Mouse (Mus musculus): Measurements from ENCODE around the gene Ccdc157. TPM values are rescaled to one million over a fixed set of nuclear protein-coding genes. Genes with fewer than 3 reads are reported as not detected.
A peak's percentile ranks its signal among the peaks of the same experiment; 100 is the strongest.

The Ccdc157 gene
- total and polyA plus RNA-seq, 2 experiments: 4.5 to 9.3 TPM

- H3K36me3 ChIP-seq (ENCODE audit: control insufficient read depth, insufficient read depth, low read length): no peaks in the 10 kb centered on the region
- WGBS: 83% methylated on average over 8 of the region's 8 CpGs
These were observed 36.5 kb upstream of the Ccdc157 start for GRCm38 (mm10) chr11:4196636-4197035.

GRCm38 (mm10) chr11:4195597-4196031 lies 35.5 kb upstream of the Ccdc157 start:
- H3K36me3 ChIP-seq (ENCODE audit: control insufficient read depth, insufficient read depth, low read length): no peaks in the 10 kb centered on the region
- DNase-seq (ENCODE audit: extremely low read depth, low read depth, low spot score): no peak
- H3K9ac ChIP-seq (ENCODE audit: low read depth, low read length): no peak overlapping the region
- TF ChIP-seq POLR2A (IDR thresholded peaks at IDR 0.05; ENCODE audit: extremely low read depth, insufficient read depth, low read length): no peak
- H3K27me3 ChIP-seq (ENCODE audit: control insufficient read depth, insufficient read depth, low read length): no peaks in the 10 kb centered on the region
- H3K4me1 ChIP-seq (ENCODE audit: control insufficient read depth, insufficient read depth, low read length): peaks cover 16% of the 10 kb centered on the region
- WGBS: 77% methylated on average over 3 of the region's 3 CpGs
- peaks cover 48% of the 10 kb centered on the region for H3K79me2 ChIP-seq (ENCODE audit: control insufficient read depth, insufficient read depth, low read length)
- no peak overlapping the region for H3K4me3 ChIP-seq (ENCODE audit: insufficient read depth, low read depth, low read length)
- no peak overlapping the region for H3K27ac ChIP-seq (replicated peaks; ENCODE audit: insufficient read depth, low read depth, low read length)

More at GRCm38 (mm10) chr11:4196636-4197035, 36.5 kb upstream of the Ccdc157 start:
- H3K9ac ChIP-seq (ENCODE audit: low read depth, low read length): no peak overlapping the region
- DNase-seq (ENCODE audit: extremely low read depth, low read depth, low spot score): no peak
- H3K27ac ChIP-seq (replicated peaks; ENCODE audit: insufficient read depth, low read depth, low read length): no peak overlapping the region
- H3K79me2 ChIP-seq (ENCODE audit: control insufficient read depth, insufficient read depth, low read length): peaks cover 48% of the 10 kb centered on the region
- no peaks in the 10 kb centered on the region for H3K27me3 ChIP-seq (ENCODE audit: control insufficient read depth, insufficient read depth, low read length)
- H3K4me1 ChIP-seq (ENCODE audit: control insufficient read depth, insufficient read depth, low read length): peaks cover 8% of the 10 kb centered on the region
- TF ChIP-seq CTCF (IDR thresholded peaks at IDR 0.05; ENCODE audit: low read depth, low read length) (no peak), POLR2A (IDR thresholded peaks at IDR 0.05; ENCODE audit: extremely low read depth, insufficient read depth, low read length) (no peak)
- H3K4me3 ChIP-seq (ENCODE audit: insufficient read depth, low read depth, low read length): no peak overlapping the region

- DNase-seq (ENCODE audit: extremely low read depth, low read depth, low spot score): no peak
- no peaks in the 10 kb centered on the region for H3K36me3 ChIP-seq (ENCODE audit: control insufficient read depth, insufficient read depth, low read length)
- H3K9ac ChIP-seq (ENCODE audit: low read depth, low read length): no peak overlapping the region
- no peak for TF ChIP-seq CTCF (IDR thresholded peaks at IDR 0.05; ENCODE audit: low read depth, low read length)
- no peak for TF ChIP-seq POLR2A (IDR thresholded peaks at IDR 0.05; ENCODE audit: extremely low read depth, insufficient read depth, low read length)
- no peak overlapping the region for H3K27ac ChIP-seq (replicated peaks; ENCODE audit: insufficient read depth, low read depth, low read length)
- no peaks in the 10 kb centered on the region for H3K27me3 ChIP-seq (ENCODE audit: control insufficient read depth, insufficient read depth, low read length)
- no peak overlapping the region for H3K4me3 ChIP-seq (ENCODE audit: insufficient read depth, low read depth, low read length)
- peaks cover 43% of the 10 kb centered on the region for H3K79me2 ChIP-seq (ENCODE audit: control insufficient read depth, insufficient read depth, low read length)
- H3K4me1 ChIP-seq (ENCODE audit: control insufficient read depth, insufficient read depth, low read length): peaks cover 30% of the 10 kb centered on the region
These were observed 33.3 kb upstream of the Ccdc157 start for GRCm38 (mm10) chr11:4193420-4193819.

- no peak for DNase-seq (ENCODE audit: extremely low read depth, low read depth, low spot score)
- H3K4me1 ChIP-seq (ENCODE audit: control insufficient read depth, insufficient read depth, low read length): peaks cover 33% of the 10 kb centered on the region
- TF ChIP-seq POLR2A (IDR thresholded peaks at IDR 0.05; ENCODE audit: extremely low read depth, insufficient read depth, low read length): no peak
These were observed 32.7 kb upstream of the Ccdc157 start for GRCm38 (mm10) chr11:4192757-4193156.

GRCm38 (mm10) chr11:4190677-4191076 lies 30.6 kb upstream of the Ccdc157 start:
- WGBS: 24% methylated on average over 3 of the region's 3 CpGs
- TF ChIP-seq CTCF (IDR thresholded peaks at IDR 0.05; ENCODE audit: low read depth, low read length): no peak
- no peak for TF ChIP-seq POLR2A (IDR thresholded peaks at IDR 0.05; ENCODE audit: extremely low read depth, insufficient read depth, low read length)
- no peak overlapping the region for H3K9ac ChIP-seq (ENCODE audit: low read depth, low read length)
- peaks cover 35% of the 10 kb centered on the region for H3K4me1 ChIP-seq (ENCODE audit: control insufficient read depth, insufficient read depth, low read length)
- H3K4me3 ChIP-seq (ENCODE audit: insufficient read depth, low read depth, low read length): no peak overlapping the region
- DNase-seq (ENCODE audit: extremely low read depth, low read depth, low spot score): peak; percentile 64
- H3K79me2 ChIP-seq (ENCODE audit: control insufficient read depth, insufficient read depth, low read length): peaks cover 54% of the 10 kb centered on the region
- H3K27me3 ChIP-seq (ENCODE audit: control insufficient read depth, insufficient read depth, low read length): no peaks in the 10 kb centered on the region
- H3K27ac ChIP-seq (replicated peaks; ENCODE audit: insufficient read depth, low read depth, low read length): peak overlapping the region; percentile 45
- H3K36me3 ChIP-seq (ENCODE audit: control insufficient read depth, insufficient read depth, low read length): no peaks in the 10 kb centered on the region

More at GRCm38 (mm10) chr11:4192757-4193156, 32.7 kb upstream of the Ccdc157 start:
- H3K79me2 ChIP-seq (ENCODE audit: control insufficient read depth, insufficient read depth, low read length): peaks cover 49% of the 10 kb centered on the region
- no peaks in the 10 kb centered on the region for H3K27me3 ChIP-seq (ENCODE audit: control insufficient read depth, insufficient read depth, low read length)
- 91% methylated on average over 3 of the region's 3 CpGs for WGBS
- H3K4me3 ChIP-seq (ENCODE audit: insufficient read depth, low read depth, low read length): no peak overlapping the region
- no peak overlapping the region for H3K9ac ChIP-seq (ENCODE audit: low read depth, low read length)
- no peaks in the 10 kb centered on the region for H3K36me3 ChIP-seq (ENCODE audit: control insufficient read depth, insufficient read depth, low read length)
- no peak overlapping the region for H3K27ac ChIP-seq (replicated peaks; ENCODE audit: insufficient read depth, low read depth, low read length)

GRCm38 (mm10) chr11:4189182-4189581 lies 29.1 kb upstream of the Ccdc157 start:
- H3K27me3 ChIP-seq (ENCODE audit: control insufficient read depth, insufficient read depth, low read length): no peaks in the 10 kb centered on the region
- 12% methylated on average over 6 of the region's 6 CpGs for WGBS
- peaks cover 35% of the 10 kb centered on the region for H3K4me1 ChIP-seq (ENCODE audit: control insufficient read depth, insufficient read depth, low read length)
- DNase-seq (ENCODE audit: extremely low read depth, low read depth, low spot score): peak; percentile 95
- no peak for TF ChIP-seq POLR2A (IDR thresholded peaks at IDR 0.05; ENCODE audit: extremely low read depth, insufficient read depth, low read length)
- TF ChIP-seq CTCF (IDR thresholded peaks at IDR 0.05; ENCODE audit: low read depth, low read length): no peak
- H3K27ac ChIP-seq (replicated peaks; ENCODE audit: insufficient read depth, low read depth, low read length): peak overlapping the region; percentile 58
- peak overlapping the region; percentile 57 for H3K9ac ChIP-seq (ENCODE audit: low read depth, low read length)
- peaks cover 41% of the 10 kb centered on the region for H3K79me2 ChIP-seq (ENCODE audit: control insufficient read depth, insufficient read depth, low read length)
- no peaks in the 10 kb centered on the region for H3K36me3 ChIP-seq (ENCODE audit: control insufficient read depth, insufficient read depth, low read length)
- H3K4me3 ChIP-seq (ENCODE audit: insufficient read depth, low read depth, low read length): no peak overlapping the region; the same call in 1 of the 2 replicates

Measured in liver, adult 2 months (tissue).